Mouse (Mus musculus) kidney, embryonic 14.5 days (tissue): ENCODE results near the gene Bola2. TPM values are rescaled to one million over a fixed set of nuclear protein-coding genes. Genes with fewer than 3 reads are reported as not detected.

Experiments
- ATAC-seq: fragments of 200-750 bp; cut with Nextera tagmentation; 2 replicates; pipeline ENCODE4 v1.8.0; 2017; ENCODE audit warnings: moderate number of reproducible peaks, mild to moderate bottlenecking, moderate TSS enrichment, moderate library complexity; ENCODE audit not compliant: low FRiP score, low TSS enrichment
- H3K27ac ChIP-seq: fragments of 300-500 bp; sonication (generic); 2 replicates; pipeline ENCODE4 v1.5.1; 2014; ENCODE audit warnings: low read depth, mild to moderate bottlenecking, low read length, moderate library complexity, mixed read lengths
- H3K27me3 ChIP-seq: fragments of 300-500 bp; sonication (generic); 2 replicates; pipeline ENCODE4 v1.6.1; 2014; ENCODE audit warnings: mild to moderate bottlenecking, low read length; ENCODE audit not compliant: control insufficient read depth, insufficient read depth
- H3K36me3 ChIP-seq: fragments of 300-500 bp; sonication (generic); 2 replicates; pipeline ENCODE4 v1.6.1; 2014; ENCODE audit warnings: low read length, mixed read lengths; ENCODE audit not compliant: control insufficient read depth, insufficient read depth
- H3K4me1 ChIP-seq: fragments of 300-500 bp; sonication (generic); 2 replicates; pipeline ENCODE4 v1.6.1; 2014; ENCODE audit warnings: low read length, mixed read lengths; ENCODE audit not compliant: control insufficient read depth, insufficient read depth
- H3K4me2 ChIP-seq: fragments of 300-500 bp; sonication (generic); replicated peaks from 2 replicates; pipeline ENCODE4 v1.6.1; 2014; ENCODE audit warnings: low read depth, mild to moderate bottlenecking, low read length
- H3K4me3 ChIP-seq: fragments of 300-500 bp; sonication (generic); 2 replicates; pipeline ENCODE4 v1.5.1; 2014; ENCODE audit warnings: mild to moderate bottlenecking, low read length
- H3K9ac ChIP-seq: fragments of 300-500 bp; sonication (generic); 2 replicates; pipeline ENCODE4 v1.6.1; 2014; ENCODE audit warnings: low read depth, mild to moderate bottlenecking, low read length, moderate library complexity
- H3K9me3 ChIP-seq: fragments of 300-500 bp; sonication (generic); 2 replicates; pipeline ENCODE4 v1.6.1; 2016; ENCODE audit warnings: low read length; ENCODE audit not compliant: control insufficient read depth
- WGBS: fragments of 180-500 bp; shearing (Covaris S2); extraction: QIAGEN DNeasy Blood & Tissue Kit; methylation state at CpG from one replicate; pipeline ENCODE4 v1.1.7; 2014; 5-methylcytosine and 5-hydroxymethylcytosine counted together
- polyA plus RNA-seq: library from polyadenylated mRNA; unstranded; fragments of >200 nt; fragmentation: Nextera tagmentation; extraction: Ambion mirVana; gene quantifications from 2 replicates; pipeline ENCODE4 v1.2.1, GENCODE M21; 2014

The Bola2 gene
- polyA plus RNA-seq, 1 experiment from 2014 or later: 145 TPM

GRCm38 (mm10) chr7:126693781-126694180 is 1.4 kb upstream of the Bola2 start:
- Histone ChIP-seq H3K4me3 (no peak overlapping the region), H3K4me2 (no peak overlapping the region), H3K27ac (no peak overlapping the region), H3K9ac (no peak overlapping the region), H3K9me3 (no peaks in the 10 kb centered on the region), H3K4me1 (peaks cover 17% of the 10 kb centered on the region), H3K36me3 (peaks cover 21% of the 10 kb centered on the region), H3K27me3 (no peaks in the 10 kb centered on the region)
- no peak for ATAC-seq
- 87% methylated on average over 7 of the region's 7 CpGs for WGBS

GRCm38 (mm10) chr7:126694441-126695051 is 655 bp upstream of the Bola2 start:
- WGBS: 28% methylated on average over 10 of the region's 10 CpGs
- Histone ChIP-seq H3K9me3 (no peaks in the 10 kb centered on the region), H3K4me2 (peak overlapping the region; percentile 58), H3K9ac (peak overlapping the region; percentile 74; the same call in 1 of the 2 replicates), H3K27ac (no peak overlapping the region), H3K4me3 (peak overlapping the region; percentile 73), H3K27me3 (no peaks in the 10 kb centered on the region), H3K4me1 (peaks cover 17% of the 10 kb centered on the region), H3K36me3 (peaks cover 21% of the 10 kb centered on the region)
- no peak for ATAC-seq

DNA sequence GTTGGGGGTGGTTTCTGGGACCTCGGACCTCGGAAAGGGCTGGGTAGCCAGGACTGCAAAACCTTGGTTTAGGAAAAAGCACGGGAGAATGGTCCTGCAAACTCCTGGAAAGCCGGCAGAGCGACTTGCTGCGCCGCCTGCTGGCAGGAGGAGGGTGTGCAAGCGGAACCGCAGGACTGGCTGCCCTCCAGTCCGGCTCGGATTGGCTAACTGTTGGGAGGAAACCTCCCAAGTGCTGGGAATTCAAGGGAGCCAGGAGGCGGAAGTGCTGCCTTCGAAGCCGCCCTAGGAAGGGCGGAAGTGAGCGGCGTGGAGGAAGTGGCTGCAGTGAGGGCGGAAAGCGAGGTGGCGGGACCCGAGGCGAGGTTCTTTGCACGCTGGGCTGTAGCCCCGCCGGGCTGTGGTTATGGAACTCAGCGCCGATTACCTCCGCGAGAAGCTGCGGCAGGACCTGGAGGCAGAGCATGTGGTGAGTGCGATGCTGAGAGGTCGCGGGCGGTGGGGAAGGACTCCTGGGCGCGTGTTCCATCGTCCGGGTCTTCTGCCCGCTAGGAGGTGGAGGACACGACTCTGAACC is 518 bp downstream of the Bola2 start, which contains the start of gene Slx1b:
Gene Slx1b, minus strand, starts transcription at position 154 of the 577 bp plus-strand sequence.
- H3K36me3 ChIP-seq: peaks cover 22% of the 10 kb centered on the region
- peaks cover 17% of the 10 kb centered on the region for H3K4me1 ChIP-seq
- H3K4me2 ChIP-seq: peak within 1 kb of the TSS; percentile 94
- under 1% methylated on average over 40 of the region's 40 CpGs for WGBS
- H3K9ac ChIP-seq: peak within 1 kb of the TSS; percentile 75
- peak within 1 kb of the TSS; percentile 73 for H3K4me3 ChIP-seq
- H3K27me3 ChIP-seq: no peaks in the 10 kb centered on the region
- peak; percentile 96 for ATAC-seq
- no peaks in the 10 kb centered on the region for H3K9me3 ChIP-seq
- H3K27ac ChIP-seq: peak within 1 kb of the TSS; percentile 96

DNA sequence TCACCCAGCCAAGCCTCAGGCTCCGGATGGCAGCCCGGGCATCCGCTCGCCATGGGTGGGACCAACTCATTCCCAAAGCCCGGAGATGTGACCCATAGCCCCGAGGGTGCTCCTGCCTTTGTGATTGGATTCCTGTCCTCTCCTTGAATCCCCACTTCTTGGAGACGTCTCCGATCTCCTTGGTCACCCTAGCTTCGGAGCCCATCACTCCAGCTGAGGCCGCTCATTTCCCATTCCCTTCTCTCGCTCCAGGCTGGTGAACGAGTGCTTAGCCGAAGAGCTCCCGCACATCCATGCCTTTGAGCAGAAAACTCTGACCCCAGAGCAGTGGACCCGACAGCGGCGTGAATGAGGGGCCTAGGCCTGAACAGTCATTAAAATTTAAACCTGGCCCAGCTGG is 1.1 kb downstream of the Bola2 start:
- Histone ChIP-seq H3K36me3 (peaks cover 16% of the 10 kb centered on the region), H3K9ac (peak overlapping the region; percentile 75), H3K27me3 (no peaks in the 10 kb centered on the region), H3K9me3 (no peaks in the 10 kb centered on the region), H3K4me1 (peaks cover 19% of the 10 kb centered on the region), H3K27ac (0 out of 2 replicates have a peak overlapping the region, but pooled peaks have one; percentile 47), H3K4me2 (peak overlapping the region; percentile 94), H3K4me3 (peak overlapping the region; percentile 73)
- 3% methylated on average over 17 of the region's 17 CpGs for WGBS
- no peak; the same call in 1 of the 2 replicates for ATAC-seq

GRCm38 (mm10) chr7:126696886-126697285 is 1.7 kb downstream of the Bola2 start:
- Histone ChIP-seq H3K9me3 (no peaks in the 10 kb centered on the region), H3K4me2 (peak overlapping the region; percentile 94), H3K4me3 (peak overlapping the region; percentile 73), H3K9ac (peak overlapping the region; percentile 75; the same call in 1 of the 2 replicates), H3K27ac (no peak overlapping the region), H3K36me3 (peaks cover 10% of the 10 kb centered on the region), H3K4me1 (peaks cover 22% of the 10 kb centered on the region), H3K27me3 (no peaks in the 10 kb centered on the region)
- no peak for ATAC-seq
- WGBS: 86% methylated on average over 3 of the region's 3 CpGs

GRCm38 (mm10) chr7:126697838-126698237 is 2.6 kb downstream of the Bola2 start:
- no peak overlapping the region for H3K4me3 ChIP-seq
- H3K27ac ChIP-seq: no peak overlapping the region
- no peak overlapping the region for H3K4me2 ChIP-seq
- no peaks in the 10 kb centered on the region for H3K27me3 ChIP-seq
- H3K4me1 ChIP-seq: peaks cover 22% of the 10 kb centered on the region
- H3K9me3 ChIP-seq: no peaks in the 10 kb centered on the region
- WGBS: 94% methylated on average over 8 of the region's 8 CpGs
- H3K36me3 ChIP-seq: 0 out of 2 replicates have a peak, but pooled peaks cover 2% of the 10 kb centered on the region
- no peak overlapping the region for H3K9ac ChIP-seq
- no peak for ATAC-seq

- no peak overlapping the region for H3K4me3 ChIP-seq
- H3K9me3 ChIP-seq: no peaks in the 10 kb centered on the region
- ATAC-seq: no peak
- 87% methylated on average over 25 of the region's 25 CpGs for WGBS
- H3K36me3 ChIP-seq: 0 out of 2 replicates have a peak, but pooled peaks cover 2% of the 10 kb centered on the region
- no peak overlapping the region for H3K9ac ChIP-seq
- H3K4me1 ChIP-seq: peaks cover 23% of the 10 kb centered on the region
- H3K27ac ChIP-seq: no peak overlapping the region
- no peak overlapping the region for H3K4me2 ChIP-seq
- peaks cover 16% of the 10 kb centered on the region for H3K27me3 ChIP-seq
Measured at GRCm38 (mm10) chr7:126700063-126701015, 5.1 kb downstream of the Bola2 start.

- Histone ChIP-seq H3K27ac (no peak overlapping the region), H3K27me3 (peaks cover 17% of the 10 kb centered on the region), H3K4me1 (peaks cover 23% of the 10 kb centered on the region), H3K4me3 (no peak overlapping the region), H3K36me3 (0 out of 2 replicates have a peak, but pooled peaks cover 2% of the 10 kb centered on the region), H3K9me3 (no peaks in the 10 kb centered on the region), H3K9ac (no peak overlapping the region), H3K4me2 (peak overlapping the region; percentile 22; the same call in 1 of the 2 replicates)
- ATAC-seq: peak; percentile 74; the same call in 1 of the 2 replicates
- WGBS: 1% methylated on average over 11 of the region's 11 CpGs
Measured at GRCm38 (mm10) chr7:126701070-126701469, 5.9 kb downstream of the Bola2 start.
